Mouse (Mus musculus): ENCODE measurements around the gene Nmrk2. TPM values are rescaled to one million over a fixed set of nuclear protein-coding genes. Genes with fewer than 3 reads are reported as not detected.

Gene Nmrk2
- polyA plus RNA-seq, 1 experiment = not detected

DNA sequence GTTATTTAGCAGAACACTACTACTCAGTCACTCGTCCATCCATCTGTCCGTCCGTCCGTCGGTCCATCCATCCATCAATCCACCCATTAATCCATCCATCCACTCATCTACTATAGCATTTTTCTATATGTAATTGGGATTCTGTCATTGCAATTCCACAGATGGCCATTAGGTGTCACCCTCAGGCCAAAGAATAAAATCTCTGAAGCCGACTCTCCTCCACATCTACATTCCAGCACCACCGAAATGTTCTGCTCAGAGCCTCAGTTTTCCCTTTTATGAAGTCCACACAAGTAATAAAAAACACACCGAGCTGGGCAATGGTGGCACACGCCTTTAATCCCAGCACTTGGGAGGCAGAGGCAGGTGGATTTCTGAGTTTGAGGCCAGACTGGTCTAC is 3.6 kb downstream of the Nmrk2 start:
- H3K4me1 ChIP-seq (ENCODE audit: control insufficient read depth, insufficient read depth, low read length) = no peaks in the 10 kb centered on the region
- no peak for TF ChIP-seq CTCF (IDR thresholded peaks at IDR 0.05; ENCODE audit: borderline replicate concordance, insufficient read depth, low read length)
- TF ChIP-seq POLR2A (IDR thresholded peaks at IDR 0.05; ENCODE audit: low read depth, low read length) = no peak
- H3K4me3 ChIP-seq (ENCODE audit: insufficient read depth, low read length) = no peak overlapping the region
- no peak overlapping the region for H3K27ac ChIP-seq (ENCODE audit: insufficient read depth, low read length)

GRCm38 (mm10) chr10:81197305-81197704 is 4.5 kb downstream of the Nmrk2 start:
- Histone ChIP-seq H3K27ac (ENCODE audit: insufficient read depth, low read length) (no peak overlapping the region), H3K4me1 (ENCODE audit: control insufficient read depth, insufficient read depth, low read length) (no peaks in the 10 kb centered on the region), H3K4me3 (ENCODE audit: insufficient read depth, low read length) (no peak overlapping the region)
- TF ChIP-seq CTCF (IDR thresholded peaks at IDR 0.05; ENCODE audit: borderline replicate concordance, insufficient read depth, low read length) = no peak
- no peak for TF ChIP-seq POLR2A (IDR thresholded peaks at IDR 0.05; ENCODE audit: low read depth, low read length)

DNA sequence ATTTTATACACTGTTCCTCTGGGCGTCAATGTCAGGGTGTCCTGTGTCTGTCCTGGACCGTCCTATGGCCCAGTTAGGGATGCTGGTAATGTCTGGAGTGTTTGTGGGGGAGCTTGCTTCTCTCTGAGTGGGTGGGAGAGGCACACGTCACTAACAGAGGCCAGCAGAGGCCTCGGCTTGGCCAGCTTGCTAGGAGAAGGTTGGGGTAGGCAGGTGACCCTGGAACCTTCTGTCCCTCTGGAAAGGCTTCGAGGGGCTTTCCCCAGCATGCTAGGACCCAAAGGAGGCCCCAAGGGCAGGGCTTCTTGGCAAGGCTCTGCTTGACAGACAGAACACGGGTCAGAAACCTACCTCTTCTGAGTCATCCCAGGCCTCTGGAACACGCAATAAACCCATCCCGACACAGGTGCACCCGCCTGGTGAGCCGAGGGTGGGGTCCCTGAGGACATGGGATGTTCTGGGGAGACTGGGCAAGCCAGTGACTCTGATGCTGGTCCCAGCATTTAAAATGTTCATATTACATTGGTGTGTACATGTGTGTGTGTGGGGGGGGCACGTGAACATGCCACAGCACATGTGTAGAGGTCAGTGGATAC is 5.3 kb downstream of the Nmrk2 start:
- TF ChIP-seq POLR2A (IDR thresholded peaks at IDR 0.05; ENCODE audit: low read depth, low read length) (no peak), CTCF (IDR thresholded peaks at IDR 0.05; ENCODE audit: borderline replicate concordance, insufficient read depth, low read length) (no peak)
- H3K27ac ChIP-seq (ENCODE audit: insufficient read depth, low read length) = no peak overlapping the region
- no peaks in the 10 kb centered on the region for H3K4me1 ChIP-seq (ENCODE audit: control insufficient read depth, insufficient read depth, low read length)
- H3K4me3 ChIP-seq (ENCODE audit: insufficient read depth, low read length) = no peak overlapping the region

GRCm38 (mm10) chr10:81195300-81195699 is 6.6 kb downstream of the Nmrk2 start:
- H3K4me1 ChIP-seq (ENCODE audit: control insufficient read depth, insufficient read depth, low read length) = no peaks in the 10 kb centered on the region
- H3K4me3 ChIP-seq (ENCODE audit: insufficient read depth, low read length) = no peak overlapping the region
- no peak overlapping the region for H3K27ac ChIP-seq (ENCODE audit: insufficient read depth, low read length)
- no peak for TF ChIP-seq POLR2A (IDR thresholded peaks at IDR 0.05; ENCODE audit: low read depth, low read length)
- no peak for TF ChIP-seq CTCF (IDR thresholded peaks at IDR 0.05; ENCODE audit: borderline replicate concordance, insufficient read depth, low read length)

DNA sequence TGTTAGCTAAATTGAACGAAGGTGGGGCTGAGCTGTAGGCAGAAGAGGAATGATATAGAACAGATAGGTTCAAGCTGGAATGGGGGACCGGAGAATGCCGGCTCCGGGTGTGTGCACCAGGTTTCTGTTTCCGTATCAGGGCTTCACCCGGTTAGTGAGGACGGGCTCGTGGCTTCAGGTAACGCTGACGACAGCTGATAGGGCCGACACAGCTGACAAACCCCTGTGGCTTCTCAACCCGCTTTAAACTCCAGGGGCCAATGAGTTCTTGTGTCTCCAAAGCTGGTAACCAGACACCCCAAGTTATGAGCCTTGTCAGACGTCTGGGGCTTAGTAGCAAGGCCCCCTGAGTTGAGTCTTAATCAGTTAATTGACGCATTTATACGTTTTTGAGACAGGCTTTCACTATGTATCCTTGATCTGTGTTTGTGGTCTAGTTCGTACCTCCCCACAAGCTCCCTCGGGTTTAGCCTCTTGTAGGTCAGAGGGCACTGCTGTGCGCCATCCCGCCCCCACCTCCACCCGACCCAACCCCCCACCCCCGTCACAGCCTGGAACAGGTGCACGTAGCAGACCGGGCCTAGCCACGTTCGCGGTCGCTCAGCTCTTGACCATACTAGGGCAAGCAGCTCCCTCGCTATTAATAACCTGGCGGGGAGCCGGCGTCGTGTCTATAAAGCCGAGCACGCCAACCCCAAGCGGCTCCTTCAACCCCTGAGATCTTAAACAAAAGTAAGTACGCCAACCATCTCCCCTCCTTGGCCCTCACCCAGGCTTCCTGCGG is 7.7 kb downstream of the Nmrk2 start:
- H3K4me1 ChIP-seq (ENCODE audit: control insufficient read depth, insufficient read depth, low read length) = no peaks in the 10 kb centered on the region
- H3K4me3 ChIP-seq (ENCODE audit: insufficient read depth, low read length) = no peak overlapping the region
- TF ChIP-seq POLR2A (IDR thresholded peaks at IDR 0.05; ENCODE audit: low read depth, low read length) = no peak
- TF ChIP-seq CTCF (IDR thresholded peaks at IDR 0.05; ENCODE audit: borderline replicate concordance, insufficient read depth, low read length) = no peak
- H3K27ac ChIP-seq (ENCODE audit: insufficient read depth, low read length) = no peak overlapping the region

GRCm38 (mm10) chr10:81192968-81193501 is 8.8 kb downstream of the Nmrk2 start:
- H3K4me3 ChIP-seq (ENCODE audit: insufficient read depth, low read length) = peak overlapping the region; percentile 10
- H3K27ac ChIP-seq (ENCODE audit: insufficient read depth, low read length) = no peak overlapping the region

GRCm38 (mm10) chr10:81192270-81192967 is 9.4 kb downstream of the Nmrk2 start:
- Histone ChIP-seq H3K27ac (ENCODE audit: insufficient read depth, low read length) (peak overlapping the region; percentile 48; the same call in 1 of the 2 replicates), H3K4me1 (ENCODE audit: control insufficient read depth, insufficient read depth, low read length) (no peaks in the 10 kb centered on the region), H3K4me3 (ENCODE audit: insufficient read depth, low read length) (peak overlapping the region; percentile 23)
- TF ChIP-seq CTCF (IDR thresholded peaks at IDR 0.05; ENCODE audit: borderline replicate concordance, insufficient read depth, low read length) (no peak), POLR2A (IDR thresholded peaks at IDR 0.05; ENCODE audit: low read depth, low read length) (peak; percentile 75)

More at GRCm38 (mm10) chr10:81192968-81193501, 8.8 kb downstream of the Nmrk2 start:
- no peaks in the 10 kb centered on the region for H3K4me1 ChIP-seq (ENCODE audit: control insufficient read depth, insufficient read depth, low read length)
- TF ChIP-seq CTCF (IDR thresholded peaks at IDR 0.05; ENCODE audit: borderline replicate concordance, insufficient read depth, low read length) = no peak
- TF ChIP-seq POLR2A (IDR thresholded peaks at IDR 0.05; ENCODE audit: low read depth, low read length) = no peak; the same call in 1 of the 2 replicates

DNA sequence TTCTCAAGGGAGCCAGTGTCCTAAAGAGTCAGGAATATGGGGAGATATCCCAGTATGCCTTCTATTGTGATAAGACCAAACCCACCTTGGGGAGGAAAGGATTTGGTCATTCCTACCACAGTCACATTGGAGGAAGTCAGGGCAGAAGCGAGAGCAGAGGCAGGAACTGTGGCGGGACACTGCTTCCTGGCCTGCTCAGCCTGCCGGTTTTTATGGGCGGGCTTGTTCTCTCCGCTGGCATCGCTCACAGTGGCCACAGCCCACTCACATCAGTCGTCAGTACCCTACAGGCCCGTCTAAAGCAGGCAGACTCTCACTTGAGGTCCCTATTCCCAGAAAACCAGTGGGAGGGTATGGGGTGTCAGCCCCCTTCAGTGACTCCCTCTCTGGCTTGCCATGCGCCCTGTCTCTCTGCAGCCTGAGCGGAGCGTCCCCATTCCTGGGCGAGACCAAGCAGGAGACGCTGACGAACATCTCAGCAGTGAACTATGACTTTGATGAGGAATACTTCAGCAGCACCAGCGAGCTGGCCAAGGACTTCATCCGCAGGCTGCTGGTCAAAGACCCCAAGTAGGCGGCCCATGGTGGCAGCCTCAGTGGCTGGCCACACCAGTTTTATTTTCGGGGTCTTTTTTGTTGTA is 10.4 kb downstream of the Nmrk2 start:
- Histone ChIP-seq H3K27ac (ENCODE audit: insufficient read depth, low read length) (no peak overlapping the region), H3K4me1 (ENCODE audit: control insufficient read depth, insufficient read depth, low read length) (no peaks in the 10 kb centered on the region), H3K4me3 (ENCODE audit: insufficient read depth, low read length) (no peak overlapping the region)
- TF ChIP-seq POLR2A (IDR thresholded peaks at IDR 0.05; ENCODE audit: low read depth, low read length) (peak; percentile 31; the same call in 1 of the 2 replicates), CTCF (IDR thresholded peaks at IDR 0.05; ENCODE audit: borderline replicate concordance, insufficient read depth, low read length) (no peak)

DNA sequence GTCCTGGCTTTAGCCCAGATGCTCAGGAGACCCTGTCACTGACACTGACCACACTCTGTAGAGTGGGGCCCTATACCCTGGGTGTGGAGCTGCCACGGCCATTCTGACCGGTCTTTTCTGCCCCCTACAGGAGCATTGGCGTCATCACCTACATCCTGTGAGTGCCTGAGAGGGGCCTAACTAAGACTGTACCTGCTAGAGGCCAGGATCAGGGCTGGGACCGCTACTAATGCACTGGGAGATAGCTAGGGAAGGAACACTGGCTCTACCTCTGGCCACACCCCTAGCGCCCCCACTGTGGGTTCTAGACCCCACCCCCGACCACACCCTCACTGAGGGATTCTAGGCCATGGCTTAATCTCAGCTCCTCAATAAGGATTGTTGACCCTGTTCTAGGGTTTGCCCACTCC is 10.9 kb downstream of the Nmrk2 start:
- TF ChIP-seq CTCF (IDR thresholded peaks at IDR 0.05; ENCODE audit: borderline replicate concordance, insufficient read depth, low read length) (no peak), POLR2A (IDR thresholded peaks at IDR 0.05; ENCODE audit: low read depth, low read length) (no peak)
- no peak overlapping the region for H3K27ac ChIP-seq (ENCODE audit: insufficient read depth, low read length)
- no peaks in the 10 kb centered on the region for H3K4me1 ChIP-seq (ENCODE audit: control insufficient read depth, insufficient read depth, low read length)
- H3K4me3 ChIP-seq (ENCODE audit: insufficient read depth, low read length) = no peak overlapping the region

All from embryonic fibroblast, embryonic 13.5 days (primary cell).